Mouse (Mus musculus) forebrain, embryonic 15.5 days (tissue): ENCODE results near the gene Cryge. TPM values are rescaled to one million over a fixed set of nuclear protein-coding genes. Genes with fewer than 3 reads are reported as not detected.

Source experiments
- ATAC-seq: fragments of 200-750 bp; cut with Nextera tagmentation; replicated peaks from 2 replicates; pipeline ENCODE4 v1.8.0; 2017; ENCODE audit warnings: mild to moderate bottlenecking, moderate TSS enrichment, moderate library complexity
- H3K27ac ChIP-seq: fragments of 300-500 bp; sonication (generic); replicated peaks from 2 replicates; pipeline ENCODE4 v1.5.1; 2015; ENCODE audit warnings: mild to moderate bottlenecking, inconsistent platforms
- H3K27me3 ChIP-seq: fragments of 300-500 bp; sonication (generic); 2 replicates; pipeline ENCODE4 v1.6.1; 2015; ENCODE audit warnings: inconsistent platforms
- H3K36me3 ChIP-seq: fragments of 300-500 bp; sonication (generic); 2 replicates; pipeline ENCODE4 v1.6.1; 2015; ENCODE audit warnings: mild to moderate bottlenecking, inconsistent platforms
- H3K4me1 ChIP-seq: fragments of 300-500 bp; sonication (generic); 2 replicates; pipeline ENCODE4 v1.6.1; 2015; ENCODE audit warnings: inconsistent platforms
- H3K4me2 ChIP-seq: fragments of 300-500 bp; sonication (generic); replicated peaks from 2 replicates; pipeline ENCODE4 v1.6.1; 2015; ENCODE audit warnings: mild to moderate bottlenecking, inconsistent platforms
- H3K4me3 ChIP-seq: fragments of 300-500 bp; sonication (generic); 2 replicates; pipeline ENCODE4 v1.5.1; 2015; ENCODE audit warnings: mild to moderate bottlenecking, inconsistent platforms
- H3K9ac ChIP-seq: fragments of 300-500 bp; sonication (generic); replicated peaks from 2 replicates; pipeline ENCODE4 v1.6.1; 2015; ENCODE audit warnings: mild to moderate bottlenecking, inconsistent platforms
- H3K9me3 ChIP-seq: fragments of 300-500 bp; sonication (generic); 2 replicates; pipeline ENCODE4 v1.6.1; 2016; ENCODE audit warnings: inconsistent platforms
- WGBS: fragments of 180-500 bp; shearing (Covaris S2); methylation state at CpG from one replicate; pipeline ENCODE4 v1.1.7; 2015; ENCODE audit warnings: mixed read lengths; 5-methylcytosine and 5-hydroxymethylcytosine counted together
- polyA plus RNA-seq: library from polyadenylated mRNA; unstranded; fragments of >200 nt; fragmentation: Nextera tagmentation; extraction: Ambion mirVana; gene quantifications from 2 replicates; pipeline ENCODE4 v1.2.1, GENCODE M21; 2015

Cryge gene
- polyA plus RNA-seq, 1 experiment from 2014 or later: not detected

DNA sequence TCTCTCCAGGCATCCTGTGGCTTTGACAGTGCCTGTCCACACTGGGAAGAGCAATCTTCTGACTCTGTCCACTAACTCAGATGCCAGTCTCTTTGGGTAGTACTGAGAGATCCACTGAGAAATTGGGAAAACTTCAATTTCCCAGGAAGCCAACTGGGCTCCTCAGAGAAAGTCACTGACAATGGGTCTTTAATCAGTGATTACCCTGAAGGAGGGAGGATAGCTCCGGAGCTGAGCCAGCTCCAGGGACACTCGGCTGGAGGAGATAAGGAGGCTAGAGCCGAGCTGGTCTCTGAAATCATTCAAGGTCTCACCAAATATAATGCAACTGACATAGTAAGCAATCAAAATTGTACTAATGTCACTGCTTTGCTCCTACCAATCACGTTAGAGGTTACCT, 46.4 kb downstream of the Cryge start:
- H3K4me3 ChIP-seq: no peak overlapping the region
- H3K9ac ChIP-seq: no peak overlapping the region
- no peak for ATAC-seq
- H3K9me3 ChIP-seq: no peaks in the 10 kb centered on the region
- no peaks in the 10 kb centered on the region for H3K36me3 ChIP-seq
- no peaks in the 10 kb centered on the region for H3K4me1 ChIP-seq
- no peak overlapping the region for H3K4me2 ChIP-seq
- H3K27me3 ChIP-seq: no peaks in the 10 kb centered on the region
- WGBS: 87% methylated on average over 4 of the region's 4 CpGs
- no peak overlapping the region for H3K27ac ChIP-seq

Other genes with a start within 250 kb of the Cryge start
- 10.3 and 10.9 TPM in 2 replicates for gene Plekhm3, start 94.3 kb downstream of the Cryge start, polyA plus RNA-seq
- not detected in 2 replicates for gene Akr1cl, start 18.4 kb downstream of the Cryge start, polyA plus RNA-seq
- gene Crygd, start 12.3 kb upstream of the Cryge start, polyA plus RNA-seq: not detected in 2 replicates
- not detected in 2 replicates for gene Crygc, start 22.5 kb upstream of the Cryge start, polyA plus RNA-seq
- not detected in 2 replicates for gene Crygb, start 31.1 kb upstream of the Cryge start, polyA plus RNA-seq
- gene Cryga, start 52.2 kb upstream of the Cryge start, polyA plus RNA-seq: 0.32 TPM in 1 of 2 replicates, not detected in the other
- not detected in 2 replicates for gene Gm28845, start 68.4 kb upstream of the Cryge start, polyA plus RNA-seq
- gene D630023F18Rik, start 72.1 kb upstream of the Cryge start, polyA plus RNA-seq: 0.86 and 0.98 TPM in 2 replicates
- gene Idh1, start 135.4 kb upstream of the Cryge start, polyA plus RNA-seq: 450 and 468 TPM in 2 replicates
- gene Pikfyve, start 135.5 kb upstream of the Cryge start, polyA plus RNA-seq: 14.3 and 16.5 TPM in 2 replicates
- 1.3 TPM in 2 replicates for gene Pth2r, start 230.9 kb upstream of the Cryge start, polyA plus RNA-seq